In genomic region chr5:30649558-30649957, GRCm38 (mm10) we compare ENCODE assay signal across 17 mouse cellular contexts. TPM values are rescaled to one million over a fixed set of nuclear protein-coding genes. Genes with fewer than 3 reads are reported as not detected.
DNase-seq lines count a peak whose midpoint lies in the region; ATAC-seq and TF ChIP-seq lines count a peak whose summit lies in the region.
"Had no signal": no experiment of that assay in that cellular context is flagged by ENCODE, and none has a peak within 500 bp of the region (broad histone marks: within the 10 kb centered on the region; RNA-seq: fewer than 3 reads in every experiment).

No protein-coding gene starts in this region.

- peaks cover 17% of the 10 kb centered on the region for H3K79me2 ChIP-seq in myocyte (ENCODE audit: control insufficient read depth, insufficient read depth)

- H3K4me3 ChIP-seq in heart, embryonic 13.5 days = no peak overlapping the region
- no peak overlapping the region for H3K4me3 ChIP-seq in lung, adult 2 months (replicated peaks; ENCODE audit: extremely low read depth, low read depth, low read length)
- peak overlapping the region; percentile 97 for H3K4me3 ChIP-seq in bone marrow macrophage, adult 2 months (ENCODE audit: insufficient read depth, low read length)
- peak overlapping the region; percentile 86 for H3K4me3 ChIP-seq in myocyte

- TF ChIP-seq CTCF in lung, adult 2 months (IDR thresholded peaks at IDR 0.05; ENCODE audit: insufficient read depth, low read length) = no peak
- TF ChIP-seq CTCF in bone marrow macrophage, adult 2 months (IDR thresholded peaks at IDR 0.05; ENCODE audit: low read depth, low read length) = no peak

- intact Hi-C loops in heart, postnatal 14 days (cut with DNase I) = loop anchor here (2.0 kb wide), 1 partner anchor 15 kb away; no protein-coding TSS in a partner anchor

- peak overlapping the region; percentile 79; the same call in 1 of the 2 replicates for H3K4me2 ChIP-seq in heart, embryonic 13.5 days
- peak overlapping the region; percentile 69 for H3K4me2 ChIP-seq in myocyte (ENCODE audit: low read depth)

- no peaks in the 10 kb centered on the region for H3K9me3 ChIP-seq in heart, embryonic 13.5 days
- H3K9me3 ChIP-seq: embryonic facial prominence, embryonic 15.5 days had no signal

- H3K4me1 ChIP-seq in heart, embryonic 13.5 days = peaks cover 36% of the 10 kb centered on the region
- H3K4me1 ChIP-seq in lung, adult 2 months (ENCODE audit: control insufficient read depth, insufficient read depth, low read length) = peaks cover 3% of the 10 kb centered on the region; the same call in 1 of the 2 replicates
- H3K4me1 ChIP-seq in bone marrow macrophage, adult 2 months (ENCODE audit: control insufficient read depth, insufficient read depth, low read length) = peaks cover 47% of the 10 kb centered on the region

- no peak overlapping the region for H3K27ac ChIP-seq in heart, embryonic 13.5 days (replicated peaks)
- H3K27ac ChIP-seq in bone marrow macrophage, adult 2 months (ENCODE audit: insufficient read depth, low read depth, low read length) = peak overlapping the region; percentile 83
- H3K27ac ChIP-seq: embryonic facial prominence, embryonic 15.5 days had no signal

- no peak overlapping the region for H3ac ChIP-seq in myocyte (ENCODE audit: control insufficient read depth, insufficient read length)

- 62% methylated on average over 4 of the region's 4 CpGs for WGBS in heart, embryonic 13.5 days
- WGBS in lung, adult 2 months = 37% methylated on average over 4 of the region's 4 CpGs

- no peaks in the 10 kb centered on the region for H3K27me3 ChIP-seq in heart, embryonic 13.5 days (replicated peaks)
- no peaks in the 10 kb centered on the region for H3K27me3 ChIP-seq in myocyte (ENCODE audit: control insufficient read depth, insufficient read depth, insufficient read length)
- H3K27me3 ChIP-seq: embryonic facial prominence, embryonic 15.5 days had no signal

- no peak for DNase-seq in heart, postnatal 14 days
- peak; percentile 24 for DNase-seq in lung, postnatal 36 days
- DNase-seq in lung, adult 2 months = no peak
- no peak for DNase-seq in gastrocnemius, postnatal 4 days (ENCODE audit: low spot score in 2 of 2)
- no peak for DNase-seq in natural killer cell, adult 2 months (ENCODE audit: low spot score in 2 of 2)
- DNase-seq: cerebellum, adult 11-12 months; heart, adult 18-20 months; heart, postnatal 36 days; kidney, postnatal 10 days; right cerebral cortex, adult 18-20 months; spleen, adult 18-20 months; thymus, postnatal 4 days had no signal

- H3K9ac ChIP-seq in heart, embryonic 13.5 days = no peak overlapping the region

- TF ChIP-seq POLR2A in lung, adult 2 months (IDR thresholded peaks at IDR 0.05; ENCODE audit: borderline replicate concordance, extremely low read depth, low read depth, low read length) = no peak
- no peak for TF ChIP-seq POLR2A in bone marrow macrophage, adult 2 months (IDR thresholded peaks at IDR 0.05; ENCODE audit: borderline replicate concordance, low read depth, low read length)
- no peak for TF ChIP-seq POLR2A in myocyte (IDR thresholded peaks at IDR 0.05; ENCODE audit: insufficient read length, low read depth)

- ATAC-seq in heart, embryonic 13.5 days (ENCODE audit: extremely low read depth, insufficient number of reproducible peaks, low FRiP score, low TSS enrichment) = no peak
- ATAC-seq: inflammation-experienced regulatory T-cells, adult 6 months had no signal

- H3K36me3 ChIP-seq in heart, embryonic 13.5 days = peaks cover 20% of the 10 kb centered on the region; the same call in 1 of the 2 replicates
- H3K36me3 ChIP-seq in myocyte (ENCODE audit: control insufficient read depth, insufficient read depth) = no peaks in the 10 kb centered on the region

TF ChIP-seq in myocyte, 11 proteins besides CTCF, POLR2A, EP300 and RAD21:
- no peak for TF ChIP-seq MYOD1 (IDR thresholded peaks at IDR 0.05; ENCODE audit: control insufficient read depth in 1 of 3, insufficient read length in 2 of 3, low read depth in 2 of 3)
- no peak for TF ChIP-seq TCF3 (IDR thresholded peaks at IDR 0.05; ENCODE audit: insufficient read length, low read depth)
- no peak for TF ChIP-seq E2F4 (IDR thresholded peaks at IDR 0.05; ENCODE audit: insufficient read depth)
- no peak for TF ChIP-seq USF1 (IDR thresholded peaks at IDR 0.05; ENCODE audit: low read depth)
- no peak for TF ChIP-seq REST (IDR thresholded peaks at IDR 0.05; ENCODE audit: insufficient read depth, insufficient read length)
- TF ChIP-seq MAX (IDR thresholded peaks at IDR 0.05; ENCODE audit: low read depth) = no peak
- no peak for TF ChIP-seq MYOG (IDR thresholded peaks at IDR 0.05; ENCODE audit: control insufficient read depth in 1 of 3, insufficient read depth in 1 of 3, insufficient read length in 2 of 3, low read depth in 2 of 3)
- TF ChIP-seq SRF (IDR thresholded peaks at IDR 0.05; ENCODE audit: control insufficient read depth, insufficient read length, low read depth) = no peak
- TF ChIP-seq CEBPB (IDR thresholded peaks at IDR 0.05; ENCODE audit: insufficient read depth, poor library complexity, severe bottlenecking) = no peak

RNA-seq across cellular contexts. Expression of gene Slc35f6, which starts 1.8 kb away (rescaled TPM):
- 21.9 and 22.6 TPM in 2 replicates for polyA plus RNA-seq in heart, embryonic 13.5 days (2015; fragmentation: Nextera tagmentation; extraction: Ambion mirVana)
- total RNA-seq in heart, postnatal 14 days (2021) = 10 to 100 TPM; 37.4 to 39.9 TPM
- 82.9 and 97.2 TPM in 2 replicates for polyA plus RNA-seq in lung, adult 2 months (2012; rRNA removed)
- polyA plus RNA-seq in bone marrow macrophage, adult 2 months (2012; ENCODE audit: insufficient read depth, insufficient read length, missing spikeins) = 77.3 and 78.2 TPM in 2 replicates
- 33.1 TPM for polyA plus RNA-seq in myocyte (2012; fragmentation: generic; extraction: Trizol)
- total RNA-seq in gastrocnemius, postnatal 4 days (2021) = 10 to 100 TPM; 15.6 to 15.9 TPM

RNA-seq across cellular contexts. Expression of gene Cenpa, which starts 17.0 kb away (rescaled TPM):
- polyA plus RNA-seq in heart, embryonic 13.5 days (2015; fragmentation: Nextera tagmentation; extraction: Ambion mirVana) = 259 TPM in 2 replicates
- total RNA-seq in heart, postnatal 14 days (2021) = 10 to 100 TPM; 56.0 to 67.6 TPM
- polyA plus RNA-seq in lung, adult 2 months (2012; rRNA removed) = 12.2 and 13.8 TPM in 2 replicates
- polyA plus RNA-seq in bone marrow macrophage, adult 2 months (2012; ENCODE audit: insufficient read depth, insufficient read length, missing spikeins) = 81.0 and 87.8 TPM in 2 replicates
- 65.3 TPM for polyA plus RNA-seq in myocyte (2012; fragmentation: generic; extraction: Trizol)
- total RNA-seq in gastrocnemius, postnatal 4 days (2021) = 10 to 100 TPM; 28.7 to 39.2 TPM

Comparison
In these comparisons a context has a peak if more than half of its experiments do, and no peak if none do; other contexts are left out.
1. H3K4me3 ChIP-seq: peak in bone marrow macrophage, adult 2 months (single experiment) and myocyte (single experiment); none in heart, embryonic 13.5 days (single experiment) and lung, adult 2 months (single experiment).